ENCODE assay signal across 20 mouse cellular contexts in genomic region chr11:113234432-113234831, GRCm38 (mm10).
DNase-seq lines count a peak whose midpoint lies in the region; ATAC-seq lines count a peak whose summit lies in the region.
"Had no signal": no experiment of that assay in that cellular context is flagged by ENCODE, and none has a peak within 500 bp of the region (broad histone marks: within the 10 kb centered on the region; RNA-seq: fewer than 3 reads in every experiment).

No protein-coding gene starts in this region.

- peaks cover 2% of the 10 kb centered on the region; the same call in 1 of the 2 replicates for H3K4me1 ChIP-seq in hindbrain, embryonic 11.5 days (replicated peaks; ENCODE audit: control insufficient read depth, insufficient read depth, low read length)
- H3K4me1 ChIP-seq: embryonic facial prominence, embryonic 12.5 days had no signal

- no peak overlapping the region for H3K27ac ChIP-seq in hindbrain, embryonic 11.5 days (ENCODE audit: low read depth, low read length)
- H3K27ac ChIP-seq: embryonic facial prominence, embryonic 10.5 days; embryonic facial prominence, embryonic 12.5 days; forebrain, embryonic 13.5 days; forebrain, embryonic 15.5 days had no signal

- no peak overlapping the region for H3K4me3 ChIP-seq in hindbrain, embryonic 11.5 days (ENCODE audit: low read depth, low read length)
- H3K4me3 ChIP-seq: embryonic facial prominence, embryonic 10.5 days; embryonic facial prominence, embryonic 12.5 days; forebrain, embryonic 13.5 days; forebrain, embryonic 15.5 days had no signal

- no peaks in the 10 kb centered on the region for H3K36me3 ChIP-seq in hindbrain, embryonic 11.5 days (ENCODE audit: control insufficient read depth, insufficient read depth, low read length)
- H3K36me3 ChIP-seq: embryonic facial prominence, embryonic 10.5 days; embryonic facial prominence, embryonic 12.5 days; forebrain, embryonic 15.5 days had no signal

- peak; percentile 21 for DNase-seq in CD4-positive helper T cell, adult 2 months (ENCODE audit: low read depth, low spot score)
- peak; percentile 28 for DNase-seq in induced T-regulatory cell, adult 2 months (ENCODE audit: low read depth)
- DNase-seq in layer of hippocampus, postnatal 25 days (ENCODE audit: extremely low spot score in 1 of 2, low spot score in 1 of 2): no peak
- no peak for DNase-seq in lung, adult 18-20 months
- no peak for DNase-seq in hindbrain, embryonic 11.5 days (ENCODE audit: low spot score)
- DNase-seq: adrenal gland, adult 8-10 months; adrenal gland, postnatal 14 days; adrenal gland, postnatal 36 days; B cell, adult 2 months; cerebellum, adult 11-12 months; cerebellum, adult 2 months; cerebellum, adult 9-10 months; cerebellum, postnatal 10 days; cerebellum, postnatal 25 days; forebrain, postnatal 0 days had no signal

- no peaks in the 10 kb centered on the region for H3K9me3 ChIP-seq in hindbrain, embryonic 11.5 days (ENCODE audit: control insufficient read depth, low read length)
- H3K9me3 ChIP-seq: embryonic facial prominence, embryonic 10.5 days; embryonic facial prominence, embryonic 12.5 days; forebrain, embryonic 13.5 days; forebrain, embryonic 15.5 days had no signal

- 87% methylated on average over 2 of the region's 2 CpGs for WGBS in hindbrain, embryonic 11.5 days

- H3K27me3 ChIP-seq in hindbrain, embryonic 11.5 days (ENCODE audit: control insufficient read depth, insufficient read depth, low read length): no peaks in the 10 kb centered on the region
- H3K27me3 ChIP-seq: embryonic facial prominence, embryonic 12.5 days; forebrain, embryonic 13.5 days; forebrain, embryonic 15.5 days had no signal

- no peak overlapping the region for H3K4me2 ChIP-seq in hindbrain, embryonic 11.5 days (replicated peaks; ENCODE audit: low read depth, low read length)
- H3K4me2 ChIP-seq: embryonic facial prominence, embryonic 12.5 days; forebrain, embryonic 13.5 days; forebrain, embryonic 15.5 days had no signal

- ATAC-seq in CD4-positive, CD25-positive, alpha-beta regulatory T cell, adult 4 months: peak; percentile 85
- ATAC-seq in hindbrain, embryonic 11.5 days (ENCODE audit: low FRiP score): no peak
- ATAC-seq: forebrain, embryonic 13.5 days; forebrain, embryonic 15.5 days; forebrain, postnatal 0 days had no signal

- no peak overlapping the region for H3K9ac ChIP-seq in hindbrain, embryonic 11.5 days (ENCODE audit: low read depth, low read length)
- H3K9ac ChIP-seq: embryonic facial prominence, embryonic 12.5 days; forebrain, embryonic 13.5 days; forebrain, embryonic 15.5 days; forebrain, postnatal 0 days had no signal

Comparison
In these comparisons a context has a peak if more than half of its experiments do, and no peak if none do; other contexts are left out.
1. DNase-seq: peak in CD4-positive helper T cell, adult 2 months (single experiment) and induced T-regulatory cell, adult 2 months (single experiment); none in layer of hippocampus, postnatal 25 days (0 of 2), lung, adult 18-20 months (0 of 2) and hindbrain, embryonic 11.5 days (single experiment).